Mouse (Mus musculus) liver, adult 2 months (tissue): ENCODE measurements around the gene Sema3f. TPM values are rescaled to one million over a fixed set of nuclear protein-coding genes. Genes with fewer than 3 reads are reported as not detected.

Experiments used
- DNase-seq: peaks from one replicate; pipeline ENCODE4 v3.0.0-alpha.2; 2011; ENCODE audit warnings: low read depth, low spot score; ENCODE audit errors: extremely low read depth
- H3K27ac ChIP-seq: fragments of 200-500 bp; replicated peaks from 2 replicates; pipeline ENCODE4 v1.5.1; 2012; ENCODE audit warnings: low read depth, mild to moderate bottlenecking, control low read depth, inconsistent platforms, low read length; ENCODE audit not compliant: insufficient read depth
- H3K27me3 ChIP-seq: fragments of 200-500 bp; 2 replicates; pipeline ENCODE4 v1.6.1; 2012; ENCODE audit warnings: mild to moderate bottlenecking, moderate library complexity, low read length, inconsistent platforms; ENCODE audit not compliant: control insufficient read depth, insufficient read depth
- H3K36me3 ChIP-seq: fragments of 200-500 bp; 2 replicates; pipeline ENCODE4 v1.6.1; 2012; ENCODE audit warnings: low read length, inconsistent platforms; ENCODE audit not compliant: control insufficient read depth, insufficient read depth
- H3K4me1 ChIP-seq: fragments of 200-500 bp; 2 replicates; pipeline ENCODE4 v1.6.1; 2011; ENCODE audit warnings: low read length; ENCODE audit not compliant: control insufficient read depth, insufficient read depth
- H3K4me3 ChIP-seq: fragments of 200-500 bp; 2 replicates; pipeline ENCODE4 v1.5.1; 2011; ENCODE audit warnings: low read depth, mild to moderate bottlenecking, control low read depth, low read length, moderate library complexity; ENCODE audit not compliant: insufficient read depth
- H3K79me2 ChIP-seq: fragments of 200-500 bp; 2 replicates; pipeline ENCODE4 v1.6.1; 2012; ENCODE audit warnings: inconsistent platforms, mild to moderate bottlenecking, low read length, moderate library complexity; ENCODE audit not compliant: control insufficient read depth, insufficient read depth
- H3K9ac ChIP-seq: fragments of 200-500 bp; 2 replicates; pipeline ENCODE4 v1.6.1; 2012; ENCODE audit warnings: low read depth, mild to moderate bottlenecking, control low read depth, inconsistent platforms, low read length
- CTCF ChIP-seq: fragments of 200-500 bp; IDR thresholded peaks from 2 replicates; pipeline ENCODE4 v1.5.1; 2011; ENCODE audit warnings: low read depth, low read length, control low read depth
- POLR2A ChIP-seq: fragments of 200-500 bp; IDR thresholded peaks from 2 replicates; pipeline ENCODE4 v1.6.1; 2011; ENCODE audit warnings: low read length, control low read depth; ENCODE audit not compliant: insufficient read depth; ENCODE audit errors: extremely low read depth
- WGBS: fragments of 180-500 bp; shearing (Covaris S2); methylation state at CpG from one replicate; pipeline ENCODE4 v1.1.7; 2018; 5-methylcytosine and 5-hydroxymethylcytosine counted together
- polyA plus RNA-seq: library from polyadenylated mRNA; depleted of rRNA; stranded (reverse); fragments of >200 nt; gene quantifications from 2 replicates; pipeline ENCODE4 v1.2.3, GENCODE M21; 2012
- total RNA-seq: library from RNA; depleted of rRNA; stranded (reverse); fragments of >200 nt; gene quantifications from 2 replicates; pipeline ENCODE4 v1.2.3, GENCODE M21; 2014

The Sema3f gene
- total and polyA plus RNA-seq, 2 experiments, result 3.5 to 8.9 TPM

DNA sequence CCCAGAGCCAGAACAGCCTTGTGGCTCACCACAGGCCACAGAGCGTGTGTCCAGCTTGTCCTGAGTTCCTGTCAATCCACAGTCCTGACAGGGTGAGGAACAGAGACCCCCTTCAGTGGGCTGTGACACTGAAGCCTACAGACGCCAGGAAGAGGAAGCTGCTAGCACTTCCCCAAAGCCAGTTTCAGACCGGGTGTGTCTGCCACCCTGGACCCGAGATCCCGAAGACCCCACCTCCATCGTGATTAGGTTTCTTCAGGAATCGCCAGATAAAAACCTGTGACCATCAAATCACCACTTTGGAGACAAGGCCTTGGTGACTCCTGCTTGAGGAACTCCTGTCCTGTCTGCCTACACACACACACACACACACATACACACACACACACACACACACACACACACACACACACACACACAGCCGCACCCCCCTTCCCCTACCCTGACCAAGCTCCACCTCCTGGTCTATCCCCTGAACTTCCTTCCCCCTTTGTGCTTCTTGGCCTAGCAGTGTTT, 70.0 kb downstream of the Sema3f start:
- peaks cover 7% of the 10 kb centered on the region for H3K4me1 ChIP-seq
- no peaks in the 10 kb centered on the region for H3K27me3 ChIP-seq
- TF ChIP-seq POLR2A (no peak), CTCF (no peak)
- H3K4me3 ChIP-seq, result no peak overlapping the region
- 67% methylated on average over 8 of the region's 8 CpGs for WGBS
- H3K27ac ChIP-seq, result peak overlapping the region; percentile 9
- H3K79me2 ChIP-seq, result no peaks in the 10 kb centered on the region
- peak; percentile 27 for DNase-seq
- no peak overlapping the region for H3K9ac ChIP-seq
- no peaks in the 10 kb centered on the region for H3K36me3 ChIP-seq

DNA sequence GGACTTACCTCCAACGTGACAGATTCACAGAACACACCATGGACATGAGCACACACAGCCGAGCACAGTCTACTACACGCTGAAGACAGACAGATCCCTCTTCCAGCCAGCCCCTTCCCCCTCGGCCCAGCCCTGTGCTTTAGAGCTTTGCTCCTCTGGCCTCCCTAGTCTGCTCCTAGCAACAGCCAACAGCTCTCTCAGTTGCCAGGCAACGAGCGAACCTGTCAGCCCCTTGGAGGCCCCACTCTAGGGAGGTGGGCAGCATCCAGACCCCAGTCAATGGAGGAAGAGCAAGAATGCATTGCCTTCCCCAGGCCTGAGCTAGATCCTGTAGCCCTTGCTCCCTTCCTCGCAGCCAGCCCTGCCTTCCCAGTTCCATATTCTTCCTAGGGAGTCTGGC, 73.2 kb downstream of the Sema3f start:
- no peak overlapping the region for H3K9ac ChIP-seq
- H3K4me1 ChIP-seq, result peaks cover 12% of the 10 kb centered on the region; the same call in 1 of the 2 replicates
- H3K36me3 ChIP-seq, result no peaks in the 10 kb centered on the region
- TF ChIP-seq CTCF (no peak), POLR2A (no peak)
- peaks cover 24% of the 10 kb centered on the region for H3K79me2 ChIP-seq
- no peak overlapping the region for H3K4me3 ChIP-seq
- 94% methylated on average over 7 of the region's 7 CpGs for WGBS
- no peaks in the 10 kb centered on the region for H3K27me3 ChIP-seq
- DNase-seq, result no peak
- no peak overlapping the region for H3K27ac ChIP-seq

DNA sequence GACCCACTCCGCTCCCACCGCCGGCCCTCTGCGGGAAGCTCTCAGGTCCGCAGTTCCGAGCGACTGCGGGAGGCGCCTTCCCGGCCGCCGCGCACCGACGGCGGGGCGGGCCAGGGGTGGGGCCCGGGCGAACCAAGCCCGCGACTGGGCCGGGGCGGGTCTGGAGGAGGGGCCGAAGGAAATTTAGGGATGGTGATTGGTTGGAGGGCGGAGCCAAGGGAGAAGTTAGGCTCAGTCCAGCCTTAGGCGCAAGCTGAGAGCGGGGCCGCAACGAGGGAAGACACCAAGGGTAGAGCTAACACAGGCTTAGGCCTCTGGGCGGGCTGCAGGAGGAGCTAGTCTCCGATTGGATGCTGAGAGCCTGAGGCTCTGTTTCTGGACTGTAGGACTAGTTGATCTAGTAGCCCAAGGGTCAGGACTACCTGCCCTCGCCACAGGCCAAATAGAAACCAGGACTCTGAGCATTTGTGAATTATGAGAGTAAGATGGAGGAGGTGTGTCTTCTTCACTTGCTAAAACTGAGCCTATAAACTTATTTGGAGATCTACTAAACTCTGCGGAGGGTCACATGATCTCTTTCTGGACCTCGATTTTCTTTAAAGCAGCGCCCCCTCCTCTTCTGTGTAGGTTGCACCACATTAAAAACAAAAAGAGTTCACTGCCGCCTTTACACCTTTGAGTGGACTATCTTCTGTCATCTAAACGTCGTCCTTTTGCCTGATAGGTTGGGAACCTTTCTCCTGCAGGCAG, 74.8 kb downstream of the Sema3f start, which contains the start of gene Gnai2:
Gene Gnai2 (minus strand): TSS at position 89 of the 750 bp plus-strand sequence.
- peak; percentile 98 for DNase-seq
- peaks cover 36% of the 10 kb centered on the region for H3K79me2 ChIP-seq
- peak within 1 kb of the TSS; percentile 62 for H3K27ac ChIP-seq
- TF ChIP-seq POLR2A (peak; percentile 87), CTCF (no peak)
- WGBS, result 4% methylated on average over 38 of the region's 38 CpGs
- no peaks in the 10 kb centered on the region for H3K27me3 ChIP-seq
- no peaks in the 10 kb centered on the region for H3K36me3 ChIP-seq
- peak within 1 kb of the TSS; percentile 79 for H3K4me3 ChIP-seq
- H3K9ac ChIP-seq, result peak within 1 kb of the TSS; percentile 93
- peaks cover 14% of the 10 kb centered on the region; the same call in 1 of the 2 replicates for H3K4me1 ChIP-seq

DNA sequence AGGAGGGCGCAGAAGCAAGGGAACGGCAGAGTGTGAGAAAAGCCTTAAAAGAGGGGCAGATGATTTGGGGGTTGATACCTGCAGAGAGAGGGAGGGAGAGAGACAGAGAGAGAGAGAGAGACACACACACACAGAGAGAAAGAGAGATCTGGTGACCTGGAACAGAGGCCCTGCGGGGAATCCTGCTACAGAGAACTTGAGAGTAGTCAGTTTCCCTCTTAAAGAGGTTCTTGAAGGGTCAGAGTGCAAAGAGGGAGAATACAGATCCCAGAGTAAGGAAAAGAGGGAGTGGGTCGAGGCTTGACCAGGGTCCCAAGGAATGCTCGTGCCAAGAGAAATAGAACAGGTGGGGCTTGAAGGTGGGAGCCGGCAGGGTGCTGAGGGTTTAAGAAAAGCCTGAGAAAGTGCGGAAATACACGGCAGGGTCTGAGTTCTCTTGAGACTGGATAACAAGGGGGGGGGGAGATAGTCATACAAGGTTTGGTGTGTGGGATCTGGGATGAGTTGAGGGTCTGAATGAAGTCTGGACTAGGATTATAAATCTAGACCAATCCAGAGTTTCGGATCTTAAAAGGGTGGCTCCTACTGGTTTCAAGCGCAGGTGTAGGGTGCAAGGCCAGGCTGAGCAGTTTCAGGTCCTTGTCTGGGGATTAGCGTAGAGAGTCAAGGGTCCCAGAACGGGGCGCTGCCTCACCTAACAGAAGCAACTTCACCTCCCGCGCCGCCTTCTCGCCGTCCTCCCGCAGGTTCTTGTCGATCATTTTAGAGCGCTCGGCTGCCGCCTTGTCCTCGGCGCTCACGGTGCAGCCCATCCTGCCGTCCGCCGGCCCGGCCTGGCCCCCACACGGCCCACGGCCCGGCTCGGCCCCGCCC, 75.6 kb downstream of the Sema3f start:
- Histone ChIP-seq H3K79me2 (peaks cover 41% of the 10 kb centered on the region), H3K27ac (peak overlapping the region; percentile 62), H3K27me3 (no peaks in the 10 kb centered on the region), H3K36me3 (no peaks in the 10 kb centered on the region), H3K4me1 (peaks cover 14% of the 10 kb centered on the region; the same call in 1 of the 2 replicates), H3K4me3 (peak overlapping the region; percentile 79), H3K9ac (peak overlapping the region; percentile 93)
- 3% methylated on average over 35 of the region's 35 CpGs for WGBS
- DNase-seq, result peak; percentile 21
- TF ChIP-seq POLR2A, result no peak
- no peak for TF ChIP-seq CTCF

DNA sequence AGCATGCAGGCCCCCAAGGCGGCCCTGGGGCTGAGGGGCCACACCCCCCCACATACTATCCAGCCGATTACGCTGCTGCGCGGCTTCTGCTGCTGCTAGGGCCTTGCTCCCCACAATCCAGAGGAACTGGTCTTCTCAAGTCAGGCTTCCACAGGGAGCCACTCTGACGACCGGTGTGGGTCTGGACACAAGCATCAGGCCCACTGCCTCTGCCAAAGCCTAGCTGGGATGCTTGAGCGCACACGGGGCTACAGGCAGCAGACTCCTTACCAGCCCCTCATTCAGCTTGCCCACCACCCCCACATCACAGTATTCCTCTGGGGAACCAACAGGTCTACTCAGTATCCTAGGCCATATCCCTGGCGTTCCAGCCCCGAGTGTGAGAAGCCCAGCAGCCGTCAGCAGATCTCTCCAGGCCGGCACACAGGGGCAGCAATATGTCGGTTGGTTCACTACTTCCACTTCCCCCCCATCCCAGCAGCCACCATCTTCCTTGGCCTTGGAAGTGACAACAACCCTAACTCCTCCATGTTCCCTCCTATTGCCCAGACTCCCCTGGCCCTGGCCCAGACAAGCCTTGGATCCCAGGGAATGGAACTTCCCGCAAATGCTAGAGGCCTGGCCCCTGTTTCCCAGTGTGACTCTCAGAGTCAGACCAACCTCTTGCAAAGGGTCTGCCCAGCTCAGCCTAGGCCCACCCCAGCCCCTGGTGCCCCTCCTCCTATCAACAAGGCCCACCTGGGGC, 76.4 kb downstream of the Sema3f start:
- no peaks in the 10 kb centered on the region for H3K27me3 ChIP-seq
- 4% methylated on average over 15 of the region's 15 CpGs for WGBS
- H3K4me1 ChIP-seq, result peaks cover 14% of the 10 kb centered on the region; the same call in 1 of the 2 replicates
- peak overlapping the region; percentile 79 for H3K4me3 ChIP-seq
- peak; percentile 27 for DNase-seq
- peak overlapping the region; percentile 93 for H3K9ac ChIP-seq
- H3K79me2 ChIP-seq, result peaks cover 46% of the 10 kb centered on the region
- peak overlapping the region; percentile 45 for H3K27ac ChIP-seq
- no peaks in the 10 kb centered on the region for H3K36me3 ChIP-seq
- TF ChIP-seq POLR2A (no peak), CTCF (no peak)
